Mouse (Mus musculus) heart, postnatal 0 days (tissue): ENCODE results near the gene Asb16.

Source experiments
- CTCF ChIP-seq: IDR thresholded peaks from 2 replicates; pipeline ENCODE4 v1.5.1; 2016; ENCODE audit warnings: antibody characterized with exemption, control low read depth, low read depth
- EP300 ChIP-seq: IDR thresholded peaks from 2 replicates; pipeline ENCODE4 v1.6.1; 2016; ENCODE audit warnings: antibody characterized with exemption, low read depth

- TF ChIP-seq CTCF (no peak), EP300 (no peak)
These were observed 27.9 kb upstream of the Asb16 start for GRCm38 (mm10) chr11:102240636-102241035.
